Mouse (Mus musculus): ENCODE measurements around the gene Il16. TPM values are rescaled to one million over a fixed set of nuclear protein-coding genes. Genes with fewer than 3 reads are reported as not detected.
A peak's percentile ranks its signal among the peaks of the same experiment; 100 is the strongest.

Gene Il16
- polyA plus RNA-seq, 2 experiments, result 5.8 to 6.6 TPM

DNA sequence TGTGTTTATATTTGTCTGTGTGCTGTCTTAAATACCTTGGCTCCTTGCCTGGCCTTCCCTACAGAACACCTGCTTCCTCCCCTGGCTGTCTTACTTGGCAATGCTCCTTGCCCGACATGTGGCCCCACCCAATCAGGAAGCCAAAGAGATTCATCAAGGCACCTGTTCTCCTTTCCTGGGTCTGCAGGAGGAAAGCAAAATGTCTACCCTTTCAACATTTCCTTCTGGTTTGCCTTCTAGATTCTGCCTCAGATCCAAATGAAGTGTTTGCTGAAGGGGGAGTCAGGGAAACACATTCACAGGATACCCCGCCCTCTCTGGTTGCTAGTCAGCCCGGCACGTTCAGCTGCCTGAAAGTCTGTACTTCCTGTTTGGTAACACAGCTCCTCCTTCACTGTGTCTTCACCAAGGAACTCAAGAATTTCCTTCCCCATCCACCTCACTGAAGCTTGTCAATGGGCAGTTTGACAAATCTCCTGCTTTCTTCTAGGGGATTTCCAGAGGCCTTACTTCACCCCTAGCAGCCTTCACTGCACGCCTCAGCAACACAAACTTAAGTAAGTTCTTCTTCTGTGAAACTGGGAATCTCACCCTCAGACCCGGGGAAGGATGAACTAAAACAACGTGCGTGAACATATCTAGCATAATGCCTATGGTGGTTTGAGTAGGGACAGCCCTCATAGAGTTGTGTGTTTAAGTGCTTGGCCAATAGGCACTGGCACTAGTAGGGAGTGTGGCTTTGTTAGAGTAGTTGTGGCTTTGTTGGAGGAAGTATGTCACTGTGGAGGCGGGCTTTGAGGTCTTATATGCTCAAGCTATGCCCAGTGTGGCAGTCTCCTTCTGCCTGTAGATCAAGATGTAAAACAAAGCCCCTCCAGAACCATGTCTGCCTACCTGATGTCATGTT is 86.1 kb downstream of the Il16 start:
- WGBS, result 82% methylated on average over 9 of the region's 9 CpGs
- no peak for TF ChIP-seq POLR2A (IDR thresholded peaks at IDR 0.05; ENCODE audit: borderline replicate concordance, extremely low read depth, insufficient read depth, insufficient read length)

DNA sequence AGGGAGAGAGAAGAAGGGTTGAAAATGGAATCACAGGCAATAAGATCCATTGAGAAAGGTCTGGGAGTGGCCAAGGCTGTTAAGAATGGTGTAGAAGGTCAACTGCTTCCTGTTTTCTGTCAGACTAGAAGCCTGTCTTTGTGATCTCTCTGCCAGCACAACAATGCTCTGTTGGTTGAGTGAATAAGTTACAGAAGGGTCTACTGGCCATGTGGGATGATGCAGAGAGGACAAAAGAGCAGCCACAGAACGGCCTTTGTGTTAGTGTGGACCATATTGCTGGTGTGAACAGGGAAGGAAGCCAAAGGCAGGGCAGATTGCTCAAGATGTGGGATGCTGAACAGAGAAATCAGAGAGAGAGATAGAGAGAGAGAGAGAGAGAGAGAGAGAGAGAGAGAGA is 86.8 kb downstream of the Il16 start:
- DNase-seq (ENCODE audit: low spot score) (no peak), ATAC-seq (ENCODE audit: low FRiP score, low read depth) (no peak)
- TF ChIP-seq POLR2A (IDR thresholded peaks at IDR 0.05; ENCODE audit: borderline replicate concordance, extremely low read depth, insufficient read depth, insufficient read length), result no peak
- H3K27me3 ChIP-seq (ENCODE audit: control insufficient read depth, insufficient read depth, low read length), result no peaks in the 10 kb centered on the region
- H3K9ac ChIP-seq (ENCODE audit: low read depth, low read length, severe bottlenecking), result no peak overlapping the region
- H3K9me3 ChIP-seq (ENCODE audit: control insufficient read depth, low read length), result no peaks in the 10 kb centered on the region
- no peaks in the 10 kb centered on the region for H3K36me3 ChIP-seq (ENCODE audit: control insufficient read depth, insufficient read depth, low read length)
- no peaks in the 10 kb centered on the region for H3K4me1 ChIP-seq (ENCODE audit: control insufficient read depth, insufficient read depth, low read length)
- no peak overlapping the region for H3K4me2 ChIP-seq (replicated peaks; ENCODE audit: low read depth, low read length, severe bottlenecking)
- no peak overlapping the region for H3K4me3 ChIP-seq (replicated peaks; ENCODE audit: low read length)
- no peak overlapping the region for H3K27ac ChIP-seq (replicated peaks; ENCODE audit: low read depth, low read length)
- WGBS, result 92% methylated on average over 1 of the region's 1 CpGs

More for the DNA sequence above, 86.1 kb downstream of the Il16 start:
- no peaks in the 10 kb centered on the region for H3K9me3 ChIP-seq (ENCODE audit: control insufficient read depth, low read length)
- ATAC-seq (ENCODE audit: low FRiP score, low read depth) (no peak), DNase-seq (ENCODE audit: low spot score) (peak; percentile 18)
- H3K4me3 ChIP-seq (replicated peaks; ENCODE audit: low read length), result no peak overlapping the region
- no peak overlapping the region for H3K9ac ChIP-seq (ENCODE audit: low read depth, low read length, severe bottlenecking)
- H3K4me2 ChIP-seq (replicated peaks; ENCODE audit: low read depth, low read length, severe bottlenecking), result no peak overlapping the region
- no peaks in the 10 kb centered on the region for H3K27me3 ChIP-seq (ENCODE audit: control insufficient read depth, insufficient read depth, low read length)
- H3K4me1 ChIP-seq (ENCODE audit: control insufficient read depth, insufficient read depth, low read length), result no peaks in the 10 kb centered on the region
- H3K36me3 ChIP-seq (ENCODE audit: control insufficient read depth, insufficient read depth, low read length), result no peaks in the 10 kb centered on the region
- no peak overlapping the region for H3K27ac ChIP-seq (replicated peaks; ENCODE audit: low read depth, low read length)

GRCm38 (mm10) chr7:83654938-83655630 is 90.4 kb downstream of the Il16 start:
- TF ChIP-seq POLR2A (IDR thresholded peaks at IDR 0.05; ENCODE audit: borderline replicate concordance, extremely low read depth, insufficient read depth, insufficient read length), result no peak
- DNase-seq (ENCODE audit: low spot score) (no peak), ATAC-seq (ENCODE audit: low FRiP score, low read depth) (no peak)
- 54% methylated on average over 5 of the region's 5 CpGs for WGBS
- no peak overlapping the region for H3K9ac ChIP-seq (ENCODE audit: low read depth, low read length, severe bottlenecking)
- no peak overlapping the region for H3K4me2 ChIP-seq (replicated peaks; ENCODE audit: low read depth, low read length, severe bottlenecking)
- 0 out of 2 replicates have a peak overlapping the region, but pooled peaks have one; percentile 28 for H3K27ac ChIP-seq (replicated peaks; ENCODE audit: low read depth, low read length)
- no peaks in the 10 kb centered on the region for H3K27me3 ChIP-seq (ENCODE audit: control insufficient read depth, insufficient read depth, low read length)
- no peaks in the 10 kb centered on the region for H3K9me3 ChIP-seq (ENCODE audit: control insufficient read depth, low read length)
- no peak overlapping the region for H3K4me3 ChIP-seq (replicated peaks; ENCODE audit: low read length)
- no peaks in the 10 kb centered on the region for H3K36me3 ChIP-seq (ENCODE audit: control insufficient read depth, insufficient read depth, low read length)
- no peaks in the 10 kb centered on the region for H3K4me1 ChIP-seq (ENCODE audit: control insufficient read depth, insufficient read depth, low read length)

- Histone ChIP-seq H3K36me3 (ENCODE audit: control insufficient read depth, insufficient read depth, low read length) (no peaks in the 10 kb centered on the region), H3K4me3 (replicated peaks; ENCODE audit: low read length) (no peak overlapping the region), H3K9me3 (ENCODE audit: control insufficient read depth, low read length) (no peaks in the 10 kb centered on the region), H3K27me3 (ENCODE audit: control insufficient read depth, insufficient read depth, low read length) (no peaks in the 10 kb centered on the region), H3K27ac (replicated peaks; ENCODE audit: low read depth, low read length) (no peak overlapping the region), H3K9ac (ENCODE audit: low read depth, low read length, severe bottlenecking) (no peak overlapping the region), H3K4me1 (ENCODE audit: control insufficient read depth, insufficient read depth, low read length) (no peaks in the 10 kb centered on the region), H3K4me2 (replicated peaks; ENCODE audit: low read depth, low read length, severe bottlenecking) (no peak overlapping the region)
- WGBS, result 86% methylated on average over 2 of the region's 2 CpGs
- DNase-seq (ENCODE audit: low spot score) (no peak), ATAC-seq (ENCODE audit: low FRiP score, low read depth) (no peak)
- no peak for TF ChIP-seq POLR2A (IDR thresholded peaks at IDR 0.05; ENCODE audit: borderline replicate concordance, extremely low read depth, insufficient read depth, insufficient read length)
Measured at GRCm38 (mm10) chr7:83654196-83654595, 91.3 kb downstream of the Il16 start.

GRCm38 (mm10) chr7:83653605-83654051 is 91.9 kb downstream of the Il16 start:
- H3K27ac ChIP-seq (replicated peaks; ENCODE audit: low read depth, low read length), result no peak overlapping the region
- no peak overlapping the region for H3K4me2 ChIP-seq (replicated peaks; ENCODE audit: low read depth, low read length, severe bottlenecking)
- H3K9ac ChIP-seq (ENCODE audit: low read depth, low read length, severe bottlenecking), result no peak overlapping the region
- no peak overlapping the region for H3K4me3 ChIP-seq (replicated peaks; ENCODE audit: low read length)
- H3K36me3 ChIP-seq (ENCODE audit: control insufficient read depth, insufficient read depth, low read length), result no peaks in the 10 kb centered on the region
- H3K9me3 ChIP-seq (ENCODE audit: control insufficient read depth, low read length), result no peaks in the 10 kb centered on the region
- no peak for TF ChIP-seq POLR2A (IDR thresholded peaks at IDR 0.05; ENCODE audit: borderline replicate concordance, extremely low read depth, insufficient read depth, insufficient read length)
- 85% methylated on average over 2 of the region's 2 CpGs for WGBS
- H3K27me3 ChIP-seq (ENCODE audit: control insufficient read depth, insufficient read depth, low read length), result no peaks in the 10 kb centered on the region
- H3K4me1 ChIP-seq (ENCODE audit: control insufficient read depth, insufficient read depth, low read length), result no peaks in the 10 kb centered on the region
- DNase-seq (ENCODE audit: low spot score) (no peak), ATAC-seq (ENCODE audit: low FRiP score, low read depth) (no peak)

All from limb, embryonic 14.5 days (tissue).